Mouse (Mus musculus): ENCODE measurements around the gene Sesn1. TPM values are rescaled to one million over a fixed set of nuclear protein-coding genes. Genes with fewer than 3 reads are reported as not detected.
A peak's percentile ranks its signal among the peaks of the same experiment; 100 is the strongest.

The Sesn1 gene
- total RNA-seq, 1 experiment from 2014 or later: 48.0 TPM

GRCm38 (mm10) chr10:41866069-41866837, 56.5 kb downstream of the Sesn1 start:
- no peak for ATAC-seq (replicated peaks; ENCODE audit: low read depth, poor library complexity, severe bottlenecking)

- ATAC-seq (replicated peaks; ENCODE audit: low read depth, poor library complexity, severe bottlenecking): no peak
These were observed 57.1 kb downstream of the Sesn1 start for GRCm38 (mm10) chr10:41866838-41867154.

GRCm38 (mm10) chr10:41867956-41868355, 58.2 kb downstream of the Sesn1 start:
- peak; percentile 38; the same call in 1 of the 2 replicates for ATAC-seq (replicated peaks; ENCODE audit: low read depth, poor library complexity, severe bottlenecking)

- peak; percentile 76 for ATAC-seq (replicated peaks; ENCODE audit: low read depth, poor library complexity, severe bottlenecking)
These were observed 60.4 kb downstream of the Sesn1 start for GRCm38 (mm10) chr10:41870101-41870500.

GRCm38 (mm10) chr10:41871564-41871963, 61.8 kb downstream of the Sesn1 start:
- no peak for ATAC-seq (replicated peaks; ENCODE audit: low read depth, poor library complexity, severe bottlenecking)

GRCm38 (mm10) chr10:41875624-41876023, 65.9 kb downstream of the Sesn1 start:
- ATAC-seq (replicated peaks; ENCODE audit: low read depth, poor library complexity, severe bottlenecking): no peak

- ATAC-seq (replicated peaks; ENCODE audit: low read depth, poor library complexity, severe bottlenecking): no peak
These were observed 68.6 kb downstream of the Sesn1 start for GRCm38 (mm10) chr10:41878344-41878743.

GRCm38 (mm10) chr10:41879675-41880074, 69.9 kb downstream of the Sesn1 start:
- ATAC-seq (replicated peaks; ENCODE audit: low read depth, poor library complexity, severe bottlenecking): no peak

GRCm38 (mm10) chr10:41880206-41880605, 70.5 kb downstream of the Sesn1 start:
- no peak for ATAC-seq (replicated peaks; ENCODE audit: low read depth, poor library complexity, severe bottlenecking)

GRCm38 (mm10) chr10:41880777-41881176, 71.0 kb downstream of the Sesn1 start:
- no peak for ATAC-seq (replicated peaks; ENCODE audit: low read depth, poor library complexity, severe bottlenecking)

- ATAC-seq (replicated peaks; ENCODE audit: low read depth, poor library complexity, severe bottlenecking): no peak
These were observed 71.7 kb downstream of the Sesn1 start for GRCm38 (mm10) chr10:41881438-41881837.

GRCm38 (mm10) chr10:41883741-41884575, 74.2 kb downstream of the Sesn1 start:
- ATAC-seq (replicated peaks; ENCODE audit: low read depth, poor library complexity, severe bottlenecking): no peak

- ATAC-seq (replicated peaks; ENCODE audit: low read depth, poor library complexity, severe bottlenecking): peak; percentile 80
These were observed 77.5 kb downstream of the Sesn1 start for GRCm38 (mm10) chr10:41887080-41887821.

- ATAC-seq (replicated peaks; ENCODE audit: low read depth, poor library complexity, severe bottlenecking): peak; percentile 48
These were observed 78.7 kb downstream of the Sesn1 start for GRCm38 (mm10) chr10:41888365-41888941.

- ATAC-seq (replicated peaks; ENCODE audit: low read depth, poor library complexity, severe bottlenecking): no peak
These were observed 79.8 kb downstream of the Sesn1 start for GRCm38 (mm10) chr10:41889566-41889965.

- ATAC-seq (replicated peaks; ENCODE audit: low read depth, poor library complexity, severe bottlenecking): no peak
These were observed 80.8 kb downstream of the Sesn1 start for GRCm38 (mm10) chr10:41890537-41890936.

GRCm38 (mm10) chr10:41891312-41891711, 81.6 kb downstream of the Sesn1 start:
- no peak for ATAC-seq (replicated peaks; ENCODE audit: low read depth, poor library complexity, severe bottlenecking)

GRCm38 (mm10) chr10:41893433-41894411, 84.0 kb downstream of the Sesn1 start:
- no peak for ATAC-seq (replicated peaks; ENCODE audit: low read depth, poor library complexity, severe bottlenecking)

- peak; percentile 66 for ATAC-seq (replicated peaks; ENCODE audit: low read depth, poor library complexity, severe bottlenecking)
These were observed 86.7 kb downstream of the Sesn1 start for GRCm38 (mm10) chr10:41896425-41896824.

All from common myeloid progenitor, adult 5-6 weeks (primary cell).